Mouse (Mus musculus) macrophage (primary cell): ENCODE measurements around the gene Anxa1. TPM values are rescaled to one million over a fixed set of nuclear protein-coding genes. Genes with fewer than 3 reads are reported as not detected.

Source experiments
- H3K27ac ChIP-seq: fragments of 350-480 bp; formaldehyde crosslinking; 2 replicates; pipeline ENCODE4 v1.9.0; 2021
- H3K36me3 ChIP-seq: fragments of 350-480 bp; formaldehyde crosslinking; 2 replicates; pipeline ENCODE4 v1.9.0; 2021; ENCODE audit errors: inconsistent target
- H3K4me3 ChIP-seq: fragments of 350-480 bp; formaldehyde crosslinking; 2 replicates; pipeline ENCODE4 v1.9.0; 2021; ENCODE audit errors: inconsistent target
- H3K79me2 ChIP-seq: fragments of 350-480 bp; formaldehyde crosslinking; 2 replicates; pipeline ENCODE4 v1.9.0; 2021; ENCODE audit errors: inconsistent target
- WGBS: methylation state at CpG from one replicate; pipeline ENCODE4 v1.1.7; 2026; ENCODE audit warnings: inconsistent platforms; ENCODE audit not compliant: missing documents; 5-methylcytosine and 5-hydroxymethylcytosine counted together
- polyA plus RNA-seq: library from polyadenylated mRNA; stranded (reverse); fragments of 250-400 nt; gene quantifications from 3 replicates; pipeline ENCODE4 v1.2.4, GENCODE M21; 2018; ENCODE audit warnings: inconsistent platforms

The Anxa1 gene
- polyA plus RNA-seq, 1 experiment from 2014 or later = 588 TPM

GRCm38 (mm10) chr19:20397092-20397491 is 6.3 kb upstream of the Anxa1 start:
- Histone ChIP-seq H3K27ac (0 out of 2 replicates have a peak overlapping the region, but pooled peaks have one; percentile 1), H3K4me3 (no peak overlapping the region), H3K36me3 (no peaks in the 10 kb centered on the region), H3K79me2 (no peaks in the 10 kb centered on the region)
- WGBS = 100% methylated on average over 1 of the region's 1 CpGs

GRCm38 (mm10) chr19:20393556-20394274 is 3.0 kb upstream of the Anxa1 start:
- H3K36me3 ChIP-seq = no peaks in the 10 kb centered on the region
- peaks cover 17% of the 10 kb centered on the region for H3K79me2 ChIP-seq
- H3K4me3 ChIP-seq = no peak overlapping the region
- 85% methylated on average over 6 of the region's 6 CpGs for WGBS
- peak overlapping the region; percentile 68 for H3K27ac ChIP-seq

GRCm38 (mm10) chr19:20389723-20390122 is 1.0 kb downstream of the Anxa1 start:
- peak overlapping the region; percentile 72 for H3K4me3 ChIP-seq
- H3K27ac ChIP-seq = peak overlapping the region; percentile 83

GRCm38 (mm10) chr19:20389245-20389644 is 1.5 kb downstream of the Anxa1 start:
- WGBS = 1% methylated on average over 6 of the region's 6 CpGs
- Histone ChIP-seq H3K27ac (peak overlapping the region; percentile 83), H3K79me2 (peaks cover 57% of the 10 kb centered on the region), H3K4me3 (peak overlapping the region; percentile 72), H3K36me3 (peaks cover 17% of the 10 kb centered on the region)

More at GRCm38 (mm10) chr19:20389723-20390122, 1.0 kb downstream of the Anxa1 start:
- Histone ChIP-seq H3K36me3 (peaks cover 12% of the 10 kb centered on the region; the same call in 1 of the 2 replicates), H3K79me2 (peaks cover 57% of the 10 kb centered on the region)
- 27% methylated on average over 7 of the region's 7 CpGs for WGBS

- H3K27ac ChIP-seq = no peak overlapping the region
- peaks cover 27% of the 10 kb centered on the region for H3K36me3 ChIP-seq
- WGBS = 99% methylated on average over 6 of the region's 6 CpGs
- peaks cover 57% of the 10 kb centered on the region for H3K79me2 ChIP-seq
- H3K4me3 ChIP-seq = no peak overlapping the region
Observed at GRCm38 (mm10) chr19:20388276-20388675, 2.5 kb downstream of the Anxa1 start.

GRCm38 (mm10) chr19:20386296-20386695 is 4.4 kb downstream of the Anxa1 start:
- Histone ChIP-seq H3K36me3 (peaks cover 41% of the 10 kb centered on the region), H3K79me2 (peaks cover 57% of the 10 kb centered on the region), H3K4me3 (no peak overlapping the region), H3K27ac (no peak overlapping the region)
- 100% methylated on average over 2 of the region's 2 CpGs for WGBS

- H3K27ac ChIP-seq = no peak overlapping the region
- 92% methylated on average over 6 of the region's 6 CpGs for WGBS
- no peak overlapping the region for H3K4me3 ChIP-seq
- peaks cover 43% of the 10 kb centered on the region for H3K36me3 ChIP-seq
- peaks cover 57% of the 10 kb centered on the region for H3K79me2 ChIP-seq
Observed at GRCm38 (mm10) chr19:20385645-20386044, 5.1 kb downstream of the Anxa1 start.

GRCm38 (mm10) chr19:20381207-20381752 is 9.5 kb downstream of the Anxa1 start:
- peaks cover 16% of the 10 kb centered on the region for H3K79me2 ChIP-seq
- WGBS = 59% methylated on average over 2 of the region's 2 CpGs
- peak overlapping the region; percentile 2; the same call in 1 of the 2 replicates for H3K27ac ChIP-seq
- peaks cover 82% of the 10 kb centered on the region for H3K36me3 ChIP-seq
- H3K4me3 ChIP-seq = no peak overlapping the region

- Histone ChIP-seq H3K36me3 (peaks cover 10% of the 10 kb centered on the region), H3K27ac (no peak overlapping the region), H3K4me3 (no peak overlapping the region), H3K79me2 (no peaks in the 10 kb centered on the region)
- WGBS = 87% methylated on average over 2 of the region's 2 CpGs
Observed at GRCm38 (mm10) chr19:20370175-20370574, 20.6 kb downstream of the Anxa1 start.

GRCm38 (mm10) chr19:20366571-20366970 is 24.2 kb downstream of the Anxa1 start:
- Histone ChIP-seq H3K4me3 (no peak overlapping the region), H3K36me3 (no peaks in the 10 kb centered on the region), H3K27ac (no peak overlapping the region), H3K79me2 (no peaks in the 10 kb centered on the region)
- WGBS = 94% methylated on average over 5 of the region's 5 CpGs

- Histone ChIP-seq H3K79me2 (no peaks in the 10 kb centered on the region), H3K36me3 (no peaks in the 10 kb centered on the region), H3K4me3 (no peak overlapping the region), H3K27ac (no peak overlapping the region)
- WGBS = 92% methylated on average over 2 of the region's 2 CpGs
Observed at GRCm38 (mm10) chr19:20366010-20366409, 24.7 kb downstream of the Anxa1 start.

GRCm38 (mm10) chr19:20365364-20365763 is 25.4 kb downstream of the Anxa1 start:
- H3K4me3 ChIP-seq = no peak overlapping the region
- no peaks in the 10 kb centered on the region for H3K79me2 ChIP-seq
- H3K27ac ChIP-seq = no peak overlapping the region
- H3K36me3 ChIP-seq = no peaks in the 10 kb centered on the region
- WGBS = 93% methylated on average over 2 of the region's 2 CpGs

- H3K27ac ChIP-seq = no peak overlapping the region
- no peaks in the 10 kb centered on the region for H3K36me3 ChIP-seq
- 44% methylated on average over 13 of the region's 13 CpGs for WGBS
- no peaks in the 10 kb centered on the region for H3K79me2 ChIP-seq
- no peak overlapping the region for H3K4me3 ChIP-seq
Observed at GRCm38 (mm10) chr19:20364931-20365330, 25.8 kb downstream of the Anxa1 start.

GRCm38 (mm10) chr19:20363221-20363620 is 27.5 kb downstream of the Anxa1 start:
- Histone ChIP-seq H3K27ac (no peak overlapping the region), H3K79me2 (no peaks in the 10 kb centered on the region), H3K36me3 (no peaks in the 10 kb centered on the region), H3K4me3 (no peak overlapping the region)
- 51% methylated on average over 7 of the region's 10 CpGs for whole genome bisulfite sequencing

GRCm38 (mm10) chr19:20361917-20362577 is 28.7 kb downstream of the Anxa1 start:
- Histone ChIP-seq H3K79me2 (no peaks in the 10 kb centered on the region), H3K4me3 (no peak overlapping the region), H3K27ac (no peak overlapping the region), H3K36me3 (no peaks in the 10 kb centered on the region)
- 45% methylated on average over 2 of the region's 2 CpGs for WGBS
